Mouse (Mus musculus) frontal cortex, adult (tissue): ENCODE data around the gene Ccdc141.

ENCODE experiments used
- ATAC-seq: cut with Nextera tagmentation; 2 replicates; pipeline ENCODE4 v1.9.2; 2017; ENCODE audit warnings: mild to moderate bottlenecking, moderate library complexity, mixed read lengths; ENCODE audit not compliant: low TSS enrichment

Ccdc141 gene

GRCm38 (mm10) chr2:77170633-77171105 lies at the start of gene Ccdc141:
Gene Ccdc141, minus strand, starts transcription at chr2:77170636.
- no peak for ATAC-seq

GRCm38 (mm10) chr2:77212885-77213284 lies 42.4 kb upstream of the Ccdc141 start:
- no peak for ATAC-seq

- ATAC-seq, result peak; percentile 42
These were observed 36.5 kb upstream of the Ccdc141 start for GRCm38 (mm10) chr2:77206951-77207350.

DNA sequence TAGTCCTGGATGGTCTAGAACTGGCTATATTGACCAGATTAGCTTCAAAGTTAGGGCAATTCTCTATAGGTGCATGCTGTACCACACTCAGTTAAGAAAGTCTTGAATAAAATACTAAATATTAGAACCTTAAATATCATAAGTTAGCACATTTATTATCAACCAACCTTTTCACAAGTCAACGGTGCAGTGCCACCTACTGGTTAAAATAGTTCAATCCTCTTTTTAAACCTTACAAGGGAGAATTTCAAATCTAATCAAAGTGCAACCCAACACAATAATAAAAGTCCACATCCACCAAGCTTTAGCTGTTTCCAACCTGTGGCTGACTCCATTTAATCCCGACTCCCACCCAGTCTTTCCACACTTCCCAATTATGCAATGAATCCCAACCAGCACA lies 33.5 kb upstream of the Ccdc141 start:
- no peak for ATAC-seq

DNA sequence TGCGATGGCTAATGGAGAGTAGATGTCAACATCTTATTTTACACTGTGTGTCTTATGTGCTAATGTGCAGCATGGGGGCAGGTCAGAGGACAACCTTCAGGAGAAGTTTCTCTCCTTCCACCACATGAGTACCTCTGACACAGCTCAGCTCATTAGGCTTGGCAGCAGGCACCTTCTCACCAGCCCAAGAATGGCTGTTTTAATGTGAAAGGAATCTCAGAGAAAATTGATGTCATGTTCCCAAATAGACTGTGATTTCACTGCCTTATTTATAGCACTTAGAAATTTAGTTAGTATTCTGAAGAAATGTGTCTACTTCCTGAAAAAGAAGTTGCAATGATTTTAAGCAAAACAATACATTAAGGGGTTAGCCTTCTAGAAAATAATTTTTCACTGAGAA lies 31.5 kb upstream of the Ccdc141 start:
- ATAC-seq, result peak; percentile 72

DNA sequence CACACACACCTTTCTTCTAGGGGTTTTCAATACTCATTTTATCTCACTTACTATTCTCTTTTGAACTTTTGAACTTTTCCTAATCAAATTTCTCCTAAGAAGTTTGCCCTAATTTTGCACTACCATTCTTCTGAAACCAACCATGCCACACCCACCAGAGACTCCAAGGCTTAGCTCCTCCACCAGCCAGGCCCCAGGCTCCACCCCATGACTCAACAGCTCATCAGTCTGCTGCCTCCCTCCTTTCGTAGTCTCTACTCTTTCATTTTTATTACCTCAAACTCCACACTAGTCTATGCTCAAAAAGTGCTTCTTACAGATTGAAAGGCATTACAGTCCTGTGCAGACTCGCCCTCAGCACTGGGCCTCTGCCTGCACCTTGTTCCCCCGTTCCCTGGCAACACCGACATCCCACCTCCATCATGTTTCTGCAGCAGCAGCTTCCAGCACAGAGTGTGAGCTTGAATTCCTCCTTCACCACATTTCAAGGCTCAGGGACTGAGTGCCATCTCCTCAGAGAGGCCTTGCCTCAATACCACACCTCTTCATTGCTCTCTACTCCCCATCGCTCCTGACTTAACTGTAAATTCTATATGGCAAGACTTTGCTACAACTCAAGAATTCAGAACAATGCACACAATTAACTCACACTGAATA lies 30.6 kb upstream of the Ccdc141 start:
- peak; percentile 60 for ATAC-seq

DNA sequence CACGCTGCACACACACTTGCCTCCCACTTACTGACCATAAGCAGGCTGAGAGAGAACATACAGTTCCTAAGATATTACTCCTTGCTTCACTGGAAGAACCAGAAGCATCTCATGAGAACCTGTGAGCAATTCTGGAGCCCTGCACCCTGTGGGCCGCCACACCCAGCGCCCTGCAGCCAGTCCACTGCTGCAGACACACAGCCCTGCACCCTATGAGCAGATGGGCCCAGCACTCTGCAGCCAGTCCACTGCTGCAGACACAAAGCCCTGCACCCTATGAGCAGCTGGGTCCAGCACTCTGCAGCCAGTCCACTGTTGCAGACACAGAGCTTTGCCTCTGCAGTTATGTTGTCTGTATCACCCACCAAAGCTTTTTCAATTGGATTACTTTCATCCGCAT lies 29.9 kb upstream of the Ccdc141 start:
- peak; percentile 22 for ATAC-seq

- no peak for ATAC-seq
These were observed 27.8 kb upstream of the Ccdc141 start for GRCm38 (mm10) chr2:77198246-77198645.

DNA sequence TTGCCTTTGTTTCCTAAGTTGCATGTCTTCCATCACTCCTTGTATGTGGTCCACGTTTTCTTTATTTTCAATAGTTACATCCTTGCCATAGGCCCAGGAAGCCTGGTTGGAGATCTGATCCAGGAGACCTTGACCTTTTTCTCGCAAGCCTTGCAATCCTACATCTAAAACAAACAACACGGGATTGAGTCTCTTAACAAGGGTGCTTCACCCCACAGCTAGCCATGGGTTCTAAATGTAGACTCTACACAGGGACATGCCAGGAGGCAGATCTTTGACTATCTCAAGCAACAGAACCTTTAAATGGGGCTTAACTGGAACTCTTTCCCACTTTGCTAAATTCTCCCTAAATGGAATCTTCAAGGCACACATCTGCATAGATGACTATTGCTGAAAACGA lies 26.4 kb upstream of the Ccdc141 start:
- ATAC-seq, result no peak

GRCm38 (mm10) chr2:77195056-77195455 lies 24.6 kb upstream of the Ccdc141 start:
- ATAC-seq, result no peak

- ATAC-seq, result no peak
These were observed 21.4 kb upstream of the Ccdc141 start for GRCm38 (mm10) chr2:77191811-77192210.

DNA sequence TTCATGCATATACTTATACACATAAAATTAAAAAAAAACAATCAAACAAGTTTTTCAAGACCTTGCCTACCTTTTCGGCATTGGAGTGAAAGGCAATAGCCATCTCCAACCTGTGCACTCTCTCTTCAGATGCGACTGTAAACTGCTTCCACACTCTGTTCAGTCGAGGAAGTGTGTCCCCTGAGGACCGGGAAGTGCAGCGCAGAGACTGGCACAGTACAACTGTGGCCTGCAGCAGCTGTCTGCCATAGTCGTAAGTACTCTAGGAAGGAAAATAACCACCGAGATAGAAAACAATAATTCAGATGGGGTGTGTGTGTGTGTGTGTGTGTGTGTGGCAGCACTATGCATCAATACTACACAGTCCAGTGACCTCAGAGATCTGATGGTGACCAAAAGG lies 20.5 kb upstream of the Ccdc141 start:
- no peak for ATAC-seq

GRCm38 (mm10) chr2:77190301-77190700 lies 19.9 kb upstream of the Ccdc141 start:
- no peak for ATAC-seq

DNA sequence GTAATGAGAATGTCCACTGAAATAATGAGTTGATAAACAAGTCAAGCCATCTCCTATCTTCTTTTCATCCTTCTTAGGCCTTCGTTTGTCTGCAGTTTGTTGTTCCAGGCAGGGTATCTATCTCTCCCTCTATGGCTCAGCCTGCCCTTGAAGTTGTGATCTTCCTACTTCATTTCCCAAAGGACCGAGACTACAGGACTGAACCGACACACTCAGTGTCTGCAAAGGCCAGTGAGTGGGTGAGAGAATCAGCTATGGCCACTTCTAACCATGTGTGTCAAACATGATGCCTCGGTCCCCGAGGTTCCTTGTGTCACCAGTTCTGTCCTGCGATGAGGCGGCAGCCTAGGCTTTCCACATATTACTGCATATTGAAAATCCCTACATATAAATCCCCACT lies 19.2 kb upstream of the Ccdc141 start:
- ATAC-seq, result no peak

GRCm38 (mm10) chr2:77187501-77187900 lies 17.1 kb upstream of the Ccdc141 start:
- no peak for ATAC-seq

DNA sequence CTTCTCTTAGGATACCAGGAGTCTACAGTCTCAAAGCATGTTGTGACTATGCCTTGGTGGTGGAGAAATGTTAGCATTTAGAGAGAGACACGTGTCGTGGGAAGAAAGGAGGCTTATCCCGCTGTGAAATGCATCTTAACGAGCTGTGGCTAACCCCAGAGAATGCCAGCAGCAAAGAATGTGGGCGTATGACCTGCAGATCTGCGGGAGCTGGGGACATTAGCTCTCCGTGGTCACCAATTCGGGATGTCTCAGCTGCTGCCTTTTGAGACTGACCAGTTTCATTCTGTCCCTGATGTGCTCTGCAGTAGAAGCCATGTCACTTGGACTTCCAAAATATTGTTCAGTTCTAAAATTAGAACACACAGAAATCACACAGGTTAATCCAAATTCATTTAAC lies 16.5 kb upstream of the Ccdc141 start:
- ATAC-seq, result no peak

GRCm38 (mm10) chr2:77184049-77184571 lies 13.7 kb upstream of the Ccdc141 start:
- ATAC-seq, result peak; percentile 29

DNA sequence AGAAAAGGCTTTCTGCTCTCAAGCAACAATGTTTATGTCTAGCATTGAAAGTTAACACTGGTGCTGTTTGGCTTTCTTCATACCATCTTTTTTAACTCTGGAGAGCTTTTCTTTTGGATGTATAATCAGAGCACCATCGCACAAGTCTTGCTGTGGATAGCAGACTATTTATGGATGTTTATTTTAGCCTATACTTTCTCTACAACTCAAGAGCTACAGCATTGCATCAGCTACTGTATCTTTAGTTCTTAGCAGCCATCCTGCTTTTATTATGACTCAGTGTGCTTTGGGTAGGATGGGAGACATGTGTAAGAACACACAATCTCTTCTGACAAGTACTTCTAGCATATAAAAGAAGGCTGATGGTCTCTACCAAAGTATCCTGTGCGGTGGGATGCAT lies 13.2 kb upstream of the Ccdc141 start:
- ATAC-seq, result peak; percentile 94

DNA sequence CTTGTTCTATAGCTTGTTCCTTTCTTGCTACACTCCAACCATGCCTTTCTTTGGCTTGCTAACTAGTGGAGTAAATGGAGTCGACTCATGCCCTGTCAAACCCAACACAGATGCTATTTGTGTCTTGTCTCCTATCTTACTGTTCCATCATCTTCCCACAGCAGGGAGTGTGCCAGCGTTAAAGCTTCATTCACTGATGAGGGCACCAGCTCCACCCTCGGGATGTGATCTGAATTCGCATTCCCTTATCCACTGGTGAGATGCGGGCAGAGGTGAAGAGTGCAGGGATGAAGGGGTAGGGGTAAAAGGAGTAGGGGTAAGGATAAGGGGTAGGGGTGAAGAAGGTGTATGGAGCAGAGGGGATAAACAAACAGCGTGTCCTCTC lies 12.6 kb upstream of the Ccdc141 start:
- peak; percentile 39 for ATAC-seq

- ATAC-seq, result no peak
These were observed 12.0 kb upstream of the Ccdc141 start for GRCm38 (mm10) chr2:77182271-77182995.

DNA sequence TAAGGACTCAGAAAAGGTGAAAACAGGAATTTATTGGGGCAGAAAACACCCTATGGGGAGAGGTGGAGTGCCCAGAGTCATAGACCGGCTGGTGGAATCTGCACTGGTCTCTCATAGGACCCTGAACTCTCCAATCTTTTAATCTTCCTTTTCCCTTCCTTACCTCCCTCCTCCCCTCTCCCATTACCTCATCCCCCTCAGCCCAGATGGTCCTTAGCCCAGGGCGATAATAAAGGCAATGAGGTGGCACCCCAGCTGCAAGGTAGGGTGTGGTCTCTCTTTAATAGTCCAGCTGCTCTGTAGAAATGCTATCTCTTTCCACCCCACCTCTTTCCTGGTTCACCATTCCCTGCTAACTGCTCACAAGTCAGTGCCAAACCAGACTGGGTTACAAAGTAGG lies 7.0 kb upstream of the Ccdc141 start:
- ATAC-seq, result no peak

GRCm38 (mm10) chr2:77176413-77176812 lies 6.0 kb upstream of the Ccdc141 start:
- ATAC-seq, result no peak

- ATAC-seq, result no peak
These were observed 5.0 kb upstream of the Ccdc141 start for GRCm38 (mm10) chr2:77175411-77175810.
